Mouse (Mus musculus): ENCODE measurements around the gene Ube2d3. TPM values are rescaled to one million over a fixed set of nuclear protein-coding genes. Genes with fewer than 3 reads are reported as not detected.
A peak's percentile ranks its signal among the peaks of the same experiment; 100 is the strongest.

Ube2d3 gene
- polyA plus RNA-seq (2015; fragmentation: Nextera tagmentation; extraction: Ambion mirVana): 420 and 430 TPM in 2 replicates

DNA sequence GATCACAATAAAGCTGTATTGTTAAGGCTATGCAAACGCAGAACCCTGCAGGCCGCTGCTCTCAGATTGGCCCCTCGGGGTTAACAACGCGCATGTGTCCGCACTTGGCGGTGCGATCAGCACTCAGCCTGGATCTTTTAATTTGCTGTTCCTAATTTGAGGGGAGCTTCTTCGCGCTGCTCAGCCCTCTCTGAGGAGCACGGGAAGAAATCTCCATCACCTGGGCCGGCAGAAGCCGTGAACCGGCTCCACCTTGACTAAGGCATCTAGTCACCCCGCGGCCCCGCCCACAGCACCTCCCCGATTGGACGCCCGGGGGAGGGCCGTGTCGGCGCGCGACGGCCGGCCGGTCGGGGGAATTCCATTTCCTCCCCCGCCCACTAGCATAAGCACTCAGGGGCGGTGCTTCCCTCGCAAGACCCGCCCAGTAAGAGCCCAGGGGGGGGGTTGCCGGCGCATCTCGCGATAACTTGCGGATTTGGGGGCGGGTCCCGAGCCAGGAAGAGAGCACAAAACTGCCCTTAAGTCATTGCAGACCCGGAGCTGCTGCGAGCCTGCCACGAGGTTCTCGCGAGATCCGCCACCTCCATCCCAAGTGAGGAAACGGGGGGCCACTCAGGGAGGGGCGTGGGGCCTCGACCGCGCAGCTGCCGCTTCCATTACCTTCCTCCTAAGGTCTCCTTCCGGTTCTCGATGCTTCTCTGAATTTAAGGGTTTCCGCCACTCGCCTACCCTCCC lies at the start of gene Ube2d3:
TSS of gene Ube2d3 (plus strand) at position 392 of the 738 bp plus-strand sequence.
- under 1% methylated on average over 52 of the region's 56 CpGs for WGBS
- Histone ChIP-seq H3K9ac (ENCODE audit: low read length) (peak within 1 kb of the TSS; percentile 97), H3K4me3 (ENCODE audit: low read depth, low read length) (peak within 1 kb of the TSS; percentile 85), H3K27me3 (ENCODE audit: control insufficient read depth, insufficient read depth, low read length) (no peaks in the 10 kb centered on the region), H3K36me3 (ENCODE audit: control insufficient read depth, insufficient read depth, low read length) (no peaks in the 10 kb centered on the region), H3K27ac (replicated peaks) (peak within 1 kb of the TSS; percentile 100), H3K4me2 (replicated peaks; ENCODE audit: low read depth) (peak within 1 kb of the TSS; percentile 61), H3K9me3 (ENCODE audit: control insufficient read depth, low read length) (no peaks in the 10 kb centered on the region), H3K4me1 (replicated peaks; ENCODE audit: control insufficient read depth, insufficient read depth) (no peaks in the 10 kb centered on the region)
- TF ChIP-seq CTCF (IDR thresholded peaks at IDR 0.05; ENCODE audit: low read depth) (no peak), EP300 (optimal IDR thresholded peaks at IDR 0.05) (peak; percentile 100)
- ATAC-seq (ENCODE audit: low FRiP score, low TSS enrichment) (peak; percentile 94), DNase-seq (ENCODE audit: low spot score) (peak; percentile 100)

DNA sequence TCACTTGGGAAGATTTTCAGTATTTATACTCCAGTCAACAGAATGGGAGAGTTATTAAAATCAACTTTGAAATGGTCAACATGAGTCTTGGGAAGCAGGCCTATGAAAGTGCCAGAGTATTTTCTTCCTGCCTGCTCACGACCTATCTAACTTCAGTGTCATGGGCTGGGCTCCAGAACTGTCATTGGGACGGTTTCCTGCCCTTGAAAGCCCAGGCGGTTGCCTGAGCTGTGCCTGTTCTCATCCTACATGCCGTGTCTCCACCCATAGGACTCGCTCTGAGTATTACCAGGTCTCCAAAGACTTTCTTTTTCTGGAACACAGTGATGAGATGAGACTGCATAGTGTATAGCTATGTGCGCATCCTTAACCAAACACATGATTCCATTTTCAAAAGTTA lies 44.8 kb upstream of the Ube2d3 start:
- Histone ChIP-seq H3K4me3 (ENCODE audit: low read depth, low read length) (no peak overlapping the region), H3K27ac (replicated peaks) (no peak overlapping the region), H3K36me3 (ENCODE audit: control insufficient read depth, insufficient read depth, low read length) (no peaks in the 10 kb centered on the region), H3K4me1 (replicated peaks; ENCODE audit: control insufficient read depth, insufficient read depth) (no peaks in the 10 kb centered on the region), H3K27me3 (ENCODE audit: control insufficient read depth, insufficient read depth, low read length) (no peaks in the 10 kb centered on the region), H3K4me2 (replicated peaks; ENCODE audit: low read depth) (no peak overlapping the region), H3K9me3 (ENCODE audit: control insufficient read depth, low read length) (no peaks in the 10 kb centered on the region), H3K9ac (ENCODE audit: low read length) (no peak overlapping the region)
- no peak for ATAC-seq (ENCODE audit: low FRiP score, low TSS enrichment)
- TF ChIP-seq CTCF (IDR thresholded peaks at IDR 0.05; ENCODE audit: low read depth) (no peak), EP300 (optimal IDR thresholded peaks at IDR 0.05) (no peak)
- WGBS: 49% methylated on average over 6 of the region's 6 CpGs
- DNase-seq (ENCODE audit: low spot score): no peak

DNA sequence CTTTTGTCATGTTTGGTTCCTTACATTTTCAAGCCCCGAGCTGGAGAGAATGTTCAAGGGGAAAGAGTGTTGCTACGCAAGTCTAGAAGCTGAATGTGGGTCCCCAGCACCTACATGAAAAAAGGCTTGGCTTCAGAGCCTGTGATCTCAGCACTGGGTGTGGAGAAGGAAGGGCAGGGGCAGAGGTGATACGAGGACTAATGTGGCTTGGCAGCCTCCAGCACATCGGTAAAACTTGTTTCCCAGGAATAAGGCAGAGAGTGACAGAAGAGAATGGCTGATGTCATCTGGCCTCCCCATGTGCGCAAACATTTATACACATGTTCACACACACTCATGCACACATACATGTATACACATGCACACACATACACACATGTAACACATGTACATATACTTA lies 42.9 kb upstream of the Ube2d3 start:
- 53% methylated on average over 5 of the region's 5 CpGs for WGBS
- no peak overlapping the region for H3K27ac ChIP-seq (replicated peaks)
- H3K4me1 ChIP-seq (replicated peaks; ENCODE audit: control insufficient read depth, insufficient read depth): no peaks in the 10 kb centered on the region
- DNase-seq (ENCODE audit: low spot score) (peak; percentile 50), ATAC-seq (ENCODE audit: low FRiP score, low TSS enrichment) (peak; percentile 87)
- H3K36me3 ChIP-seq (ENCODE audit: control insufficient read depth, insufficient read depth, low read length): no peaks in the 10 kb centered on the region
- no peaks in the 10 kb centered on the region for H3K9me3 ChIP-seq (ENCODE audit: control insufficient read depth, low read length)
- TF ChIP-seq CTCF (IDR thresholded peaks at IDR 0.05; ENCODE audit: low read depth) (no peak), EP300 (optimal IDR thresholded peaks at IDR 0.05) (no peak)
- no peak overlapping the region for H3K4me2 ChIP-seq (replicated peaks; ENCODE audit: low read depth)
- no peak overlapping the region for H3K9ac ChIP-seq (ENCODE audit: low read length)
- H3K27me3 ChIP-seq (ENCODE audit: control insufficient read depth, insufficient read depth, low read length): no peaks in the 10 kb centered on the region
- H3K4me3 ChIP-seq (ENCODE audit: low read depth, low read length): no peak overlapping the region

DNA sequence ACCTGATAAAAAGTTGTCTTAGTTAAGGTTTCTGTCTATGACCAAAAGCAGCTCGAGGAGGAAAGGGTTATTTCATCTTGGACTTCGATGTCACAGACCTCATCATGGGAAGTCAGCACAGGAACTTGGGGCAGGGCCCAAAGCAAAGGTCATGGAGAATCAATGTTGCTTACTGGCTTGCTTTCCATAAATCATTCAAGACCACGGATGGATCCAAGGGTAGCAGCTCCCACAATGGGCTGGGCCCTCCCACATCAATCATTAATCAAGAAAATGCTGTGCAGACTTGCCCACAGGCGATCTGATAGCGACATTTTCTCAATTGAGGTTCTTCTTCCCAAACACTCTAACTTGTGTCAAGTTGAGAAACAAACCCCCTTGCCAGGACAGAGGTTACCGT lies 41.9 kb upstream of the Ube2d3 start:
- ATAC-seq (ENCODE audit: low FRiP score, low TSS enrichment) (no peak), DNase-seq (ENCODE audit: low spot score) (no peak)
- no peaks in the 10 kb centered on the region for H3K9me3 ChIP-seq (ENCODE audit: control insufficient read depth, low read length)
- TF ChIP-seq CTCF (IDR thresholded peaks at IDR 0.05; ENCODE audit: low read depth): no peak
- TF ChIP-seq EP300 (optimal IDR thresholded peaks at IDR 0.05): no peak
- no peak overlapping the region for H3K9ac ChIP-seq (ENCODE audit: low read length)
- no peaks in the 10 kb centered on the region for H3K27me3 ChIP-seq (ENCODE audit: control insufficient read depth, insufficient read depth, low read length)
- WGBS: 39% methylated on average over 6 of the region's 6 CpGs
- H3K4me2 ChIP-seq (replicated peaks; ENCODE audit: low read depth): no peak overlapping the region
- no peak overlapping the region for H3K27ac ChIP-seq (replicated peaks)
- no peaks in the 10 kb centered on the region for H3K36me3 ChIP-seq (ENCODE audit: control insufficient read depth, insufficient read depth, low read length)
- H3K4me3 ChIP-seq (ENCODE audit: low read depth, low read length): no peak overlapping the region
- no peaks in the 10 kb centered on the region for H3K4me1 ChIP-seq (replicated peaks; ENCODE audit: control insufficient read depth, insufficient read depth)

DNA sequence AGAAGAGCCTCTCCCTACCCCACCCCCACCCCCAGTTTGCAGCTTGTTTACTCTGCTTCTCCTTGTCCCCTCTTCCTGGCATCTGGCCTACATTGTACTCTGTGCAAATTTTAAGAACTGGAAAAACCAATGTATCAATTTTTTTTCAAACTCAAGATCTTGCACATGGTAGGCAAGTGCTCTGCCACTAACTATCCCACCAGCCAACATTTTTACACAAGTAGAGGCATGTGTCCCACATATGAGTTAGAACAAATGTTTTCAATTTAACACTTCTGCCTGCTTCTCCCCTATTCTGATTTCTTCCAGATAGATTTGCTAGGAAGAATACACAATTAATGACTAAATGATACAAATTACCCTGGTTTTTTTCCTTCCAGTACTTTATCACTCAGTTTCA lies 40.8 kb upstream of the Ube2d3 start:
- H3K4me2 ChIP-seq (replicated peaks; ENCODE audit: low read depth): no peak overlapping the region
- H3K9ac ChIP-seq (ENCODE audit: low read length): no peak overlapping the region
- TF ChIP-seq CTCF (IDR thresholded peaks at IDR 0.05; ENCODE audit: low read depth) (no peak), EP300 (optimal IDR thresholded peaks at IDR 0.05) (no peak)
- no peaks in the 10 kb centered on the region for H3K27me3 ChIP-seq (ENCODE audit: control insufficient read depth, insufficient read depth, low read length)
- no peak overlapping the region for H3K4me3 ChIP-seq (ENCODE audit: low read depth, low read length)
- ATAC-seq (ENCODE audit: low FRiP score, low TSS enrichment) (no peak), DNase-seq (ENCODE audit: low spot score) (no peak)
- no peaks in the 10 kb centered on the region for H3K4me1 ChIP-seq (replicated peaks; ENCODE audit: control insufficient read depth, insufficient read depth)
- H3K9me3 ChIP-seq (ENCODE audit: control insufficient read depth, low read length): no peaks in the 10 kb centered on the region
- no peak overlapping the region for H3K27ac ChIP-seq (replicated peaks)
- H3K36me3 ChIP-seq (ENCODE audit: control insufficient read depth, insufficient read depth, low read length): no peaks in the 10 kb centered on the region

DNA sequence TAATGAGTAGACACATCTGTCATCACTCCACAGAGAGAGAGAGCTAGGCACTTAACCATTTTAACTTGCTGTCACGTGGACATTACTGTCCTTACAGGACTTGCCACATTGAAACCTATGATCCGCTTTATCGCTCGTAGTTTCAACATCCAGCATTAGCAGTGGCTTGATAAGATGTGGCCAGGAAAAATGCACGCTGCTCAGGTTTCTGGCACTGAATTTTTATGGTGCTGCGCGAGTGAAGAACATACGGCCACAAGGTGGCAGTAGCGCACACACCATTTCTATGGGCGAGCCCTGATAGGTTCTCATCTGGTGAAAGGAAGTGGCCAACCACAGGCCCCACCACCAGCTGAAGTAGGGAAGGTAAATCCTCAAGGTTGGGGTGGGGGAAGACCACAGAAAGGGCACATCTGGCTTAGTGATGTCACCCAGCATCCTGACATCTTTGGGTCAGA lies 35.7 kb upstream of the Ube2d3 start:
- Histone ChIP-seq H3K4me2 (replicated peaks; ENCODE audit: low read depth) (peak overlapping the region; percentile 6; the same call in 1 of the 2 replicates), H3K36me3 (ENCODE audit: control insufficient read depth, insufficient read depth, low read length) (no peaks in the 10 kb centered on the region), H3K9me3 (ENCODE audit: control insufficient read depth, low read length) (no peaks in the 10 kb centered on the region), H3K4me3 (ENCODE audit: low read depth, low read length) (no peak overlapping the region), H3K4me1 (replicated peaks; ENCODE audit: control insufficient read depth, insufficient read depth) (no peaks in the 10 kb centered on the region), H3K27me3 (ENCODE audit: control insufficient read depth, insufficient read depth, low read length) (no peaks in the 10 kb centered on the region), H3K9ac (ENCODE audit: low read length) (no peak overlapping the region), H3K27ac (replicated peaks) (no peak overlapping the region)
- ATAC-seq (ENCODE audit: low FRiP score, low TSS enrichment): peak; percentile 81
- peak; percentile 88 for DNase-seq (ENCODE audit: low spot score)
- WGBS: 6% methylated on average over 10 of the region's 10 CpGs
- no peak for TF ChIP-seq EP300 (optimal IDR thresholded peaks at IDR 0.05)
- TF ChIP-seq CTCF (IDR thresholded peaks at IDR 0.05; ENCODE audit: low read depth): peak; percentile 96

Data from stomach, postnatal 0 days (tissue).